Mouse (Mus musculus): ENCODE data around the gene Ifitm6.
"Not testable (repeated sequence)": the region's sequence is repeated elsewhere in the genome, so short reads cannot be mapped to it uniquely, and the experiment has no call there.

Ifitm6 gene

GRCm38 (mm10) chr7:140971479-140972171 lies 46.1 kb downstream of the Ifitm6 start:
- DNase-seq (ENCODE audit: low read depth): peak; percentile 58

- no peak for DNase-seq (ENCODE audit: low read depth)
These were observed 46.8 kb downstream of the Ifitm6 start for GRCm38 (mm10) chr7:140970931-140971330.

- not testable (repeated sequence) for DNase-seq (ENCODE audit: low read depth)
These were observed 49.0 kb downstream of the Ifitm6 start for GRCm38 (mm10) chr7:140968710-140969109.

GRCm38 (mm10) chr7:140967862-140968591 lies 49.7 kb downstream of the Ifitm6 start:
- DNase-seq (ENCODE audit: low read depth): no peak

- no peak for DNase-seq (ENCODE audit: low read depth)
These were observed 50.8 kb downstream of the Ifitm6 start, which contains the start of gene Ifitm1 for GRCm38 (mm10) chr7:140966921-140967320. Gene Ifitm1 (plus strand): TSS chr7:140967221.

Measured in NIH3T3 (cell line).